Mouse (Mus musculus): Measurements from ENCODE around the gene H2-D1. TPM values are rescaled to one million over a fixed set of nuclear protein-coding genes. Genes with fewer than 3 reads are reported as not detected.

H2-D1 gene
- 174 and 183 TPM in 2 replicates for polyA plus RNA-seq (2012; rRNA removed)

DNA sequence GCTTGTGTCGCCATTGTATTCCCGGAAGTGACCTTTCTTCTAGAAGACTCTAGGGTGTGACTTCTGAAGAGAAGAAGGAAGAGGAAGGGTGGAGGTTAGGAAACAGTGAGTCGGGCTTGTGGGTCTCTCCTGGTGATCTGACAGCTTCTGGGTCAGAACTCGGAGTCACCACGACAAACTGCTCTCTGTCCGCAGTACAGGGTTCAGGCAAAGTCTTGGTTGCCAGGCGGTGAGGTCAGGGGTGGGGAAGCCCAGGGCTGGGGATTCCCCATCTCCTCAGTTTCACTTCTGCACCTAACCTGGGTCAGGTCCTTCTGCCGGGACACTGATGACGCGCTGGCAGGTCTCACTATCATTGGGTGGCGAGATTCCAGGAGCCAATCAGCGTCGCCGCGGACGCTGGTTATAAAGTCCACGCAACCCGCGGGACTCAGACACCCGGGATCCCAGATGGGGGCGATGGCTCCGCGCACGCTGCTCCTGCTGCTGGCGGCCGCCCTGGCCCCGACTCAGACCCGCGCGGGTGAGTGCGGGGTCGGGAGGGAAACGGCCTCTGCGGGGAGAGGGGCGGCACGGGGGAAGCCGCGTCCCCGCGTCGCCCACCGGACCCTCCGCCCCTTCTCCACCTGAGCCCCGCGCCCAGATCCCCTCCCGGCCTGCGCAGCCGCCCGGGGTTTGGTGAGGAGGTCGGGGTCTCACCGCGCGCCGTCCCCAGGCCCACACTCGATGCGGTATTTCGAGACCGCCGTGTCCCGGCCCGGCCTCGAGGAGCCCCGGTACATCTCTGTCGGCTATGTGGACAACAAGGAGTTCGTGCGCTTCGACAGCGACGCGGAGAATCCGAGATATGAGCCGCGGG, at the start of gene H2-D1:
TSS of gene H2-D1 (plus strand) at position 67 of the 859 bp plus-strand sequence.
- Histone ChIP-seq H3K4me3 (replicated peaks; ENCODE audit: insufficient read depth, low read depth, low read length) (peak within 1 kb of the TSS; percentile 59), H3K27ac (ENCODE audit: insufficient read depth, low read length) (0 out of 2 replicates have a peak within 1 kb of the TSS, but pooled peaks have one; percentile 36), H3K27me3 (ENCODE audit: control insufficient read depth, insufficient read depth, low read length) (no peaks in the 10 kb centered on the region), H3K4me1 (ENCODE audit: control insufficient read depth, insufficient read depth, low read length) (no peaks in the 10 kb centered on the region)
- WGBS: under 1% methylated on average over 67 of the region's 73 CpGs
- peak; percentile 87 for TF ChIP-seq POLR2A (IDR thresholded peaks at IDR 0.05; ENCODE audit: borderline replicate concordance, insufficient read depth, low read length)
- no peak for TF ChIP-seq CTCF (IDR thresholded peaks at IDR 0.05; ENCODE audit: borderline replicate concordance, insufficient read depth, low read depth, low read length)
- peak; percentile 93 to 96 for DNase-seq

DNA sequence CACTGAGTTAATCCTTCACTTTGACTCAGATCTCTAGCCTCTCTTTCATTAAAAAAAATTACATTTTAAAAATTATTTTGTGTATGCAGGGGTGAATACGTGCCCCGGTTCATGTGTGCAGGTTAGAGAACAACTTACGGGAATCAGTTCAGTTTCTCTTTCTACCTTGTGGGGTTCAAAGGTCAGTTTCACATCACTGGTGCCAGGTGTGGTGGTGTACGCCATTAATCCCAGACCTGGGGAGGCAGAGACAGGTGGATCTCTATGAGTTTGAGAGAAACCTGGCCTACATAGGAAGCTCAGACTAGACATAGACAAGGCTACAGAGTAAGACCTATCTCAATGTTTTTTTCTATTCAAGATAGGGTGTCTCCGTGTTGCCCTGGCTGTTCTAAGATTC, 49.5 kb upstream of the H2-D1 start:
- TF ChIP-seq CTCF (IDR thresholded peaks at IDR 0.05; ENCODE audit: borderline replicate concordance, insufficient read depth, low read depth, low read length) (no peak), POLR2A (IDR thresholded peaks at IDR 0.05; ENCODE audit: borderline replicate concordance, insufficient read depth, low read length) (no peak)
- no peak overlapping the region for H3K4me3 ChIP-seq (replicated peaks; ENCODE audit: insufficient read depth, low read depth, low read length)
- H3K4me1 ChIP-seq (ENCODE audit: control insufficient read depth, insufficient read depth, low read length): no peaks in the 10 kb centered on the region
- WGBS: 93% methylated on average over 5 of the region's 5 CpGs
- DNase-seq: no peak
- no peak overlapping the region for H3K27ac ChIP-seq (ENCODE audit: insufficient read depth, low read length)
- no peaks in the 10 kb centered on the region for H3K27me3 ChIP-seq (ENCODE audit: control insufficient read depth, insufficient read depth, low read length)

DNA sequence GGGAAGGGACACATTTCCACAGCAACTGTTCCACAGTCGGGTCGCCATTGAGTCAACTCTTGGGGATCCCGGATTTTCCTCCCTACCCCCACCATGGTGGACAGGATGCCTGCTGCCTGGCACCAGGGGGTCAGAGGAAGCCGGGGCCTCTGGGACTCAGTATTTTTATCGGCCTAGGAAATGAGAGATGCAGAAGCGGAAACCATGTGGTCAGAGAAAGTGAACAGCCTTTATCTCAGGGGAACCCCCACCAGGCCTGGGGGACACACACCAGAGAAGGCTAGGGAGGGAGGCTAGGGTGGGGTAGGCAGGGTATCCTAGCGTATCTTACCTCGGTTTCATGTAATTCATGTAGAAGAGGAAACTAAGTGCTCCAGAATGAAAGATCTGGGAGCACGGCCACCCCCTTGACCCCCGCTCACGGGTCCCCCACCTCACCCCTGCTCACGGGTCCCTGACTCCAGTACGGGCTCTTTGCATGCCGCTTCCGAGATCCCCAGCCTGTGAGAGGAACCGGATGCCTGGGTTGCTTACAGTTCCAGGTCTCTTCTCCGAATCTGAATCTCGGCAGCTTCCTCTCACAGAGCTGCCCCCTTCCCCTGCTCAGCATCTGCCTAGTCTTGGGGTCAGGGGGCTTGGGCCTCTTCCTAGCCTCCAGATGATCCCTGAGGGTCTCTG, 43.9 kb upstream of the H2-D1 start:
- TF ChIP-seq POLR2A (IDR thresholded peaks at IDR 0.05; ENCODE audit: borderline replicate concordance, insufficient read depth, low read length) (no peak), CTCF (IDR thresholded peaks at IDR 0.05; ENCODE audit: borderline replicate concordance, insufficient read depth, low read depth, low read length) (no peak)
- no peak for DNase-seq
- Histone ChIP-seq H3K4me3 (replicated peaks; ENCODE audit: insufficient read depth, low read depth, low read length) (no peak overlapping the region), H3K27ac (ENCODE audit: insufficient read depth, low read length) (no peak overlapping the region), H3K27me3 (ENCODE audit: control insufficient read depth, insufficient read depth, low read length) (no peaks in the 10 kb centered on the region), H3K4me1 (ENCODE audit: control insufficient read depth, insufficient read depth, low read length) (peaks cover 15% of the 10 kb centered on the region)
- WGBS: 83% methylated on average over 18 of the region's 18 CpGs

DNA sequence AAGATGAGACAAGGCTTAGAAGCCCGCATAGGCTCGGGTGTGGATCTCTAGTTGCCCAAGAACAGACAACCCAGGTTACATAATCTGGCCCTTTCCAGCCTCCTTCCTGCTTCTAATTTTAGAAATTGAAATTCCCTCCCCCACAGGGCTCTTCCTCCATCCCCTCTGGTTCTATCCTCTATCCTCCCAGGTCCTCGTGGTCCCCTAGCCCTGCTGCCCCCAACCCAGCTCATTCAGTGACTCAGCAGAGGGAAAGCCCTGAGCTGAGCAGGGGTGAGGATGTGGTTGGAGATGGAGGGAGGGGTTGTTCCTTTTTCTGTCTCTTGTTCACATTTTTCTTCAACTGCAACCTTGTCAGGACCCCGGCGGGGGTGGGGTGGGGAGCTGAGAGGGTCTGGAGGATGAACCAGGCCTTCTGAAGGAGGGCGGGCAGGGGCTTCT, 42.9 kb upstream of the H2-D1 start:
- peak in 1 of 2 experiments; percentile 36 for DNase-seq
- no peaks in the 10 kb centered on the region for H3K27me3 ChIP-seq (ENCODE audit: control insufficient read depth, insufficient read depth, low read length)
- H3K27ac ChIP-seq (ENCODE audit: insufficient read depth, low read length): peak overlapping the region; percentile 46; the same call in 1 of the 2 replicates

DNA sequence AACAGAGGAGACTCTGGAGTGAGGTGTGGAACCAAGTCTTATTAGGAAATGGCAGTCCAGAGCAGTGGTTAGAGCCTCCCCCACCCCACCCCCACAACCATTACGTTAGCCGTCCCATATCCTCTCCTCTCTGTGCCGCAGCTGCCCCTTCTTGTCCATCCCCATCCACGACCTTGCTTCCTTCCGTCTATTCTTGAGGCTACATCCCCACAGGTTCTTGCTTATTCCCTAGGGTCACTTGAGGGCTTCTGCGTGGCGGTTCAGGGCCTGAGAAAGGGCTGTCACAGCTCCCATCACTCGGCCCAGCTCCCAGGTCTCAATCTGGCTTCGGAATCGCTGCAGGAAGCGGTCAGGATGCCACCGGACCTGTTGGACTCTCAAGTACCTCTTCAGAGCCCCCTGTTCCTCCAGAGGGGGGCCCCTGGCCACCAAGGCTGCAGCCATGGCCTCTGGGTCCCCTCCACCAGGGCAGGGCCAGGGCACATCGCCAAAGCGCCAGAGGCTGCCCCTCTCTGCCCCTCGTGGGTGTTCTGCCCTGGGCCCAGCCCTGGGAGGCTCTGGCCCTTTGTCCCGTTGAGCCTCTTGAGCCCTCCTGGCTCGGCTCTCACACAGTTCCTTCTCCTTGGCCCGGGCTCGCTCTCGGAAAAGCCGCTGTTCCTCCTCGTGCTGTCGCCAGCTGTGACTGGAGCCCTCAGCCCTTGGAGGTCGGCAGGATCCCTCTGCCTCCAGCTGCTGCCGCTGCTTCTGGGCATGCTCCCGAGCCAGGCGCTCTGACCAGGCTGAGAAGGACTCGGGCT, 42.2 kb upstream of the H2-D1 start, which contains the start of gene Gm16181:
TSS of gene Gm16181 (plus strand) at position 679 of the 797 bp plus-strand sequence.
- no peak for DNase-seq
- WGBS: 66% methylated on average over 28 of the region's 28 CpGs
- peak within 1 kb of the TSS; percentile 46; the same call in 1 of the 2 replicates for H3K27ac ChIP-seq (ENCODE audit: insufficient read depth, low read length)

More for the DNA sequence above, 42.9 kb upstream of the H2-D1 start:
- Histone ChIP-seq H3K4me1 (ENCODE audit: control insufficient read depth, insufficient read depth, low read length) (peaks cover 15% of the 10 kb centered on the region), H3K4me3 (replicated peaks; ENCODE audit: insufficient read depth, low read depth, low read length) (no peak overlapping the region)
- TF ChIP-seq POLR2A (IDR thresholded peaks at IDR 0.05; ENCODE audit: borderline replicate concordance, insufficient read depth, low read length) (no peak), CTCF (IDR thresholded peaks at IDR 0.05; ENCODE audit: borderline replicate concordance, insufficient read depth, low read depth, low read length) (no peak)
- 49% methylated on average over 6 of the region's 6 CpGs for WGBS

DNA sequence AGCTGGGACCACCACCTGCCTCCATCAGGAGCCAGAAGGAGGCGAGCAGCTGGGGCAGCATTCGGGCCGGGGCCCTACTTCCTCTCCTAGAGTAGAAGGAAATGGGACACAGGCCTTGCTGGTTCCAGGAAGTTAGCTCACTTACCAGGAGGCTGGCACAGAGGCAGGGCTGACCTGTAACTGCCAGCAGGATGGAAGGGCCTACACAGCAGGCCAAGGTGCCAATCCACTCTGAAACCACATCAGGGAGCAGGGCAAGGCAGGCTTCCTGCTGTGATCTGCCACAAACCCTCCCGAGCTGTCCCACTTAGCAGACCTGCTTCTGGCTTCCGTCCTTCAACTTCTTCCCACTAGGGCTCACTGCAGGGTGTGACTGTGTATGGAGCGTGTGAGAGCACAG, 40.2 kb upstream of the H2-D1 start:
- Histone ChIP-seq H3K27ac (ENCODE audit: insufficient read depth, low read length) (no peak overlapping the region; the same call in 1 of the 2 replicates), H3K4me1 (ENCODE audit: control insufficient read depth, insufficient read depth, low read length) (peaks cover 15% of the 10 kb centered on the region), H3K4me3 (replicated peaks; ENCODE audit: insufficient read depth, low read depth, low read length) (no peak overlapping the region), H3K27me3 (ENCODE audit: control insufficient read depth, insufficient read depth, low read length) (no peaks in the 10 kb centered on the region)
- 16% methylated on average over 6 of the region's 6 CpGs for WGBS
- no peak for DNase-seq
- TF ChIP-seq POLR2A (IDR thresholded peaks at IDR 0.05; ENCODE audit: borderline replicate concordance, insufficient read depth, low read length): no peak

More for the DNA sequence above, 42.2 kb upstream of the H2-D1 start, which contains the start of gene Gm16181:
- Histone ChIP-seq H3K4me3 (replicated peaks; ENCODE audit: insufficient read depth, low read depth, low read length) (no peak within 1 kb of the TSS), H3K4me1 (ENCODE audit: control insufficient read depth, insufficient read depth, low read length) (peaks cover 15% of the 10 kb centered on the region), H3K27me3 (ENCODE audit: control insufficient read depth, insufficient read depth, low read length) (no peaks in the 10 kb centered on the region)
- TF ChIP-seq CTCF (IDR thresholded peaks at IDR 0.05; ENCODE audit: borderline replicate concordance, insufficient read depth, low read depth, low read length) (no peak), POLR2A (IDR thresholded peaks at IDR 0.05; ENCODE audit: borderline replicate concordance, insufficient read depth, low read length) (no peak)

DNA sequence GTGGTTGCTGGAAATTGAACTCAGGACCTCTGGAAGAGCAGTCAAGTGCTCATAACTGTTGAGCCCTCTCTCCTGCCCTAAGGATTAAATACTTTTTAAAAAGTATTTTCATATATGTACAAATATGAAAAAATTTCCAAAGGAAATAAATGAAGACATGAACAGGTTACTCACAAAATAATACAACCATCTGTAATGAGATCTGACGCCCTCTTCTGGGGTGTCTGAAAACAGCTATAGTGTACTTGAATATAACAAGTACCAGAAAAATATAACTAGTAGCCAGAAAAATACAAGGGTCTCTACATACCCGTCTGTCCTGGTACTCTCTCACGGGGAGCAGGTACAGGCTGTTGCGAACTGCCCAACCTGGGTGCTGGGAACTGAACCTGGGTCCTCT, 37.9 kb upstream of the H2-D1 start:
- Histone ChIP-seq H3K27me3 (ENCODE audit: control insufficient read depth, insufficient read depth, low read length) (no peaks in the 10 kb centered on the region), H3K27ac (ENCODE audit: insufficient read depth, low read length) (no peak overlapping the region), H3K4me1 (ENCODE audit: control insufficient read depth, insufficient read depth, low read length) (peaks cover 10% of the 10 kb centered on the region), H3K4me3 (replicated peaks; ENCODE audit: insufficient read depth, low read depth, low read length) (no peak overlapping the region)
- 96% methylated on average over 4 of the region's 4 CpGs for WGBS
- TF ChIP-seq POLR2A (IDR thresholded peaks at IDR 0.05; ENCODE audit: borderline replicate concordance, insufficient read depth, low read length) (no peak), CTCF (IDR thresholded peaks at IDR 0.05; ENCODE audit: borderline replicate concordance, insufficient read depth, low read depth, low read length) (no peak)
- no peak for DNase-seq

Measured in cerebellum, adult 2 months (tissue).